Mouse (Mus musculus): ENCODE measurements around the gene Jade3.

The Jade3 gene

DNA sequence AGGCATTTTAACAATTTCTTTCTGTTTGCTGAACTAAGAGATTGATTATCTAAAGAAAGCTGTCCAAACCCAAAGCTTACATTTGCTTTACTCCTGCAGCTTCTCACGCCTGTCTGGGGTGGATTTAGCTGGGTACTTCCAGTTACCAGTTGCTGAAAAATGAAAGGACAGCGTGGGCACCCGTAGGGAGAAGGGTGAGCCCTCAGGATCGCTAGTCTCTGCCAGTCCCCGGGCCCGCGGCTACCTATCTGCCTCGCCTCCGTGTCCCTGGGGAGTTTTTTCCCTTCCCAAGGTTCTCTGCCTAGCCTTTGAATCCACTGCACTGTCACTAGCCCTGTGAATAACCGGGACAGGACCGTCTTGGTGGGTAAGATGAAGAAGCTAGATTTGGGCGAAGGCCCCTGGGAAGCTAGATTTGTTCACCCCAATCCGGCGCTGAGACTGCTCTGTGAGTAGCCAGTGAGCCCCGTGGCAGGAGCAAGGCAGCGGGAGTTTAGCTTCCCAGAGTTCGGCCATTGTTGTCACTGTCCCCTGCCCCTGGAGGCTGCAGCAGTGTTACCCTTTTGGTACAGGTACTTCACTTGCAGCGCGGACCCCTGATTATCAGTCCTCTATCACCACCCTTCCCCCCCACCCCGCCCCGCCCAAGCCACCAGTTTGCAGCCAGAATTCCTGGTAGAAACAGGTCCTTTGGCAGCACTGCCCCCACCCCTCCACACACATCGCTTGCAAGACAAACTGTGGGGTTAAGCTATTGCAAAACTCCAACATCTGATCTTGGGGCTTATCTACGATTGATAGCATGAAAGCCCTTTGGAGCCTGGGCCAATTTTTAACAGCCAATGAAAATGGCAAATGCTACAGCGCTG is 122.8 kb downstream of the Jade3 start:
- peak; percentile 34 for DNase-seq (ENCODE audit: low spot score)

DNA sequence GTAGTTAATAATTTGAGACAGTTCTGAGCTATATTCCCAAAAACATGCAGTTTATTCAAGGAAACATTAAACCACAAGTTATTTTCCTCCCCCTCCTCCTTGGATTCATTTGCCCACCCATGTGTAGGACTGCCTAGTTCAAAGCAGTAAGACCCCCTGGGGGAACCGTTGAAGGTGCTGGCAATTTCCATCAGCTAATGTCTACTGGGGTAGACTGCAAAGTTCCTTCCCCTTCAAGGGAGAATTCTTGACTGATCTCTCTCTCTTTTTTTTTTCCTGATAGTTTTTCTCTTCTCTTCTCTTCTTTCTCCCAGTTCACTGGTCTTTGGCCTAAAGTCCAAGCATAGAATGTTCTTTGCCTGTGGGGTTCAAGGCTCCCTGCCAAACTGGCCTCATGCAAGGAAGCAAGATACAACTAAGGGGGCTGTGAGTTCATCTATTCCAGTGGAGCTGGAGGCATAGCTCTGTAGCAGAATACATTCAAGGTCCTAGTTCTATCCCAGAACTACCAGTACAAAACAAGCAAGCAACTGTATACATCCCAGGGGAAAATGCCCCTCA is 123.5 kb downstream of the Jade3 start:
- no peak for DNase-seq (ENCODE audit: low spot score)

DNA sequence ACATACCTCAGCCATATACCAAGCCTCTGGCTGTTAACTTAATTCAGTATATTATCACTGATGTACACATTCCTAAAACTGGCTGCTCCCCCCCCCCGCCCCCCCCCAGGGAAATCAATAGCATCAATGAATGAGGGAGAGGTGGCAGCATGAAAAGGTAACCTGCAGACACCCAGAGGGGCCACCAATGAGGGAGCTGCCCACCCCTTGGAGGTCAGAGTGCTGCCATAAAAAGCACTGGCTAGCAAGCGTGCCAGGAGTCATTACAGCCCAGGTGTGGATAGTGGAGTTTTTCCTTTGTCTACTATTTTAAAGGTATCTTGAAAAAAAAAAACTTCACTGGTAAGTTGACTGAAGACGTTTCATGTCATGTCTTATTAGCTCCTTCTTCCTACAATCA is 124.0 kb downstream of the Jade3 start, which contains the start of gene Rgn:
Rgn (plus strand) TSS at position 256 of the 400 bp plus-strand sequence.
- no peak for DNase-seq (ENCODE audit: low spot score)

DNA sequence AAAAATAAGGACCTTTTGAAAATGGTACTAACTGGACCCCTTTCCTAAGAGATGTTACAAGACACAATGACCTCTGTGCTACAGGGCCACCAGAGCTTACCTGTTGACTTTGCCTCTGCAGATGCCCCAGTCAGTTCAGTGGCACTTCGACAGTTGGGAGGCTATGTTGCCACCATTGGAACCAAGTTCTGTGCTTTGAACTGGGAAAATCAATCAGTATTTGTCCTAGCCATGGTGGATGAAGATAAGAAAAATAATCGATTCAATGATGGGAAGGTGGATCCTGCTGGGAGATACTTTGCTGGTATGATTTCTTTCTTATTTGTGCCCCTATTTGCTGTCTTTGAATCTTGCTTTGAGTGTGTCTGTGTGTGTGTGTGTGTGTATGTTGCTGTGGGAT is 126.7 kb downstream of the Jade3 start:
- DNase-seq (ENCODE audit: low spot score) = no peak

- peak; percentile 13 for DNase-seq (ENCODE audit: low spot score)
Observed at GRCm38 (mm10) chrX:20561846-20562245, 136.4 kb downstream of the Jade3 start.

DNA sequence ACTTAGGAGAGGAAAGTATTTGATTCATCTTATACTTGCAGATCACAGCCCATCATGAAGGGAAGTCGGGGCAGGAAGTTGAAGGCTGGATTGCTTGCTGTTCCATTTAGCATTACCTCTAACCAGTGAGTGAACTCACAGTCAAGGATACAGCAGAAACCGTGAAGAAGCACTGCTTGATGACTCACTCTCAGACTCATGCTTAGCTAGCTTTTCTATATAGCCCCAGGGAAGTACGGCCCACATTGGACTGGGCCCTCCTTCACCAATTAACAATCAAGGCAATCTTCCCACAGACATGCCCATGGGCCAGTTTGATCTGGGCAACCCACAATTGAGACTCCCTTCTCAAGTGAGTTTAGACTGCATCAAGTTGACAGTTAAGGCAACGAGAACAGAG is 138.5 kb downstream of the Jade3 start:
- DNase-seq (ENCODE audit: low spot score) = no peak
